Mouse (Mus musculus): ENCODE results near the gene Ptprb.

The Ptprb gene

GRCm38 (mm10) chr10:116424921-116425320, 149.6 kb downstream of the Ptprb start:
- no peak for DNase-seq (ENCODE audit: low read depth)

DNA sequence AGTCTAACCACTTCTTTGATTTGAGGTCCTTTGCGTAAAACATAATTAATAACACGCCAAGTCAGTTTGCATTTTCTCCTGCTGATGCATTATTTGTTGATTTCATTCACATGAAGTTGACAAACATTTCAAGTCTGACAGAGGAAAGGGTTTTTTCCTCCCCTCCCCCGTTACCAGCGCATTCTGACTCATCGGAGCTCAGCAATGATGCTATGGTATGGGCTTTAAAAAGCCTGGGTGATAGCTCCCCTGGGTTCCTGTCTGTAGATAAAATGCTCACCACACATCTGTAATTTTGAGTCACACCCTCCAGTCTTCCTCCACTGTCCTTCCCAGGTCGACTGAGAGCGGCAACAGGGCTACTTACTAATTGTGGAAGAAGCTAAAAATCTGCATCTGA, 150.9 kb downstream of the Ptprb start:
- no peak for DNase-seq (ENCODE audit: low read depth)

DNA sequence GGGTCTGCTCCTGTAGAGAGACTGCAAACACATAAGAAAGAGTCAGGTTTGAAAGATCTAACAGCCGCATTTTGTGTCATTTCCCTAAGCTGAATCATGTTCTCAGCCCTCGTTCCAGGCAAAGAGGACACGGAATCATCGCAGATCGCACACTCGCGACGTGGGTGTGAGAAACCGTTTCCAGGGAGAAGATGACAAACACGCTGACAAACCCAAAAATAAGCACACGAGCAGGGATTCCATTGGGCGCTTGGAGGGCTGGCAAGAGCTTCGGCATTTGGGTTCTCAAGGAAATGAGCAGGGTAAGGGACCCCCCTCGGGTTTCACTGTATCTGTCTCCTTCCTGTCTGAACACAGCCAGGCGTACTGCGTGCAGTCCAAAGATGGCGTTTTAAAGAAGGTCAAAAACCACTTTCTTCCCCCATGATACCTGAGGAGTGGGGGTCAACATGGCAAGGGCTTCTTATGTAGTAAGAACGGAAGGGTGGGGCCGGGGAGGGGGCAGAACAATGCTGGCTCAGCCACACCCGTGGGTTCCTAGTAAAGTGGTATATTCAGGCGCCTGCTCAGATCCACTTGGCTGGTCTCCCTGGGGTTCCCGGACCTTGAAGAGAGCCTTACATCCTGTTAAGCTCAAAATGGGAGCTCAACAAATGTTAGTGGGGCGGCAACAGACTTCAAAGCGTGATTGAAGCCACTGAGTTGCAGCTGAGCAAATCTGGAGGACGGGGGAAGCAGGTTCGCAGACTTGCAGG, 152.9 kb downstream of the Ptprb start:
- no peak for DNase-seq (ENCODE audit: low read depth)

DNA sequence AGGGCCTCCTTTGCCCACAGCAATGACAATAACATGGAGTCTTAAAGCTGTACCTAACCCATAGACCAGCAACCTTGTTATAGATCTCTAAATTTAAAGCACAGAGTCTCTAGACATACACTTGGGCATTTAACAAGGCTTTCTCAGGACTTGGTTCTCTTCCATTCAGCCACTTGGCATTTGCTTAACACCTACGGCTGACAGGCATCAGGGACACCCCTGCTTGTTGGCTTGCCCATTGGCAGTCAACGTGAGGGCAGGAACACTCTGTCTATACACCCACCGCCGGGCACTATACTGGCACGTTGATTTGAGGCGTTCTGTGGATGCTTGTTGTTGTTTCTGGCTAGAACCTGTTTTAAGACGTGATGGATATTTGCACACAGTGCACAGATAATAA, 157.1 kb downstream of the Ptprb start:
- no peak for DNase-seq (ENCODE audit: low read depth)

DNA sequence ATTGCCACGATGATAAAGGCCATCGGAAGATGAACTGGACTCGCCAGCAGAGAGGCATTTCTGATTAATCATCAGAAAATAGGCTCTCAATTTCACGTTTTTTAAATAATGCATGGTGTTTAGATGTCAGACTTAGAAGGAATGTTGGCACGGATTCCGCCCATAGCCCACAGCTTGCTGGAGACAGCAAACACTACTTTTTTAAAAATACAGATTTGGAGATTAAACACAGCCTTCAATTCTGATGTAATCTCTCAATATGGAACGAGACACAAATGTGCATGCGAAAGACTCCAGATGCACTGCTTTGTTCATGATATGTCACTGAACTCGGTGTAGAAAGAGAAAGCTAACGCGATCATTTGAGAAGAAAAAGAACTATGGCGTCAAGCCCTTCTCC, 160.1 kb downstream of the Ptprb start:
- no peak for DNase-seq (ENCODE audit: low read depth)

Measured in c-Kit-positive CD71-positive TER-119-negative erythroid progenitor cells, embryonic 14.5 days (primary cell).